Mouse (Mus musculus) forebrain, postnatal 0 days (tissue): Measurements from ENCODE around the gene Msi1. TPM values are rescaled to one million over a fixed set of nuclear protein-coding genes. Genes with fewer than 3 reads are reported as not detected.

ENCODE experiments used
- ATAC-seq: fragments of 200-750 bp; cut with Nextera tagmentation; 2 replicates; pipeline ENCODE4 v1.8.0; 2017; ENCODE audit warnings: mild to moderate bottlenecking, moderate library complexity
- DNase-seq: peaks from one replicate; pipeline ENCODE4 v3.0.0-alpha.2; 2015
- H3K27ac ChIP-seq: fragments of 300-500 bp; sonication (generic); 2 replicates; pipeline ENCODE4 v1.5.1; 2014; ENCODE audit warnings: low read depth, mild to moderate bottlenecking, antibody characterized with exemption, low read length, moderate library complexity, mixed read lengths
- H3K27me3 ChIP-seq: fragments of 300-500 bp; sonication (generic); 2 replicates; pipeline ENCODE4 v1.6.1; 2014; ENCODE audit warnings: mild to moderate bottlenecking, low read length, mixed read lengths; ENCODE audit not compliant: insufficient read depth
- H3K36me3 ChIP-seq: fragments of 300-500 bp; sonication (generic); 2 replicates; pipeline ENCODE4 v1.6.1; 2014; ENCODE audit warnings: mild to moderate bottlenecking, moderate library complexity; ENCODE audit not compliant: insufficient read depth
- H3K4me1 ChIP-seq: fragments of 300-500 bp; sonication (generic); 2 replicates; pipeline ENCODE4 v1.6.1; 2014; ENCODE audit warnings: antibody characterized with exemption; ENCODE audit not compliant: insufficient read depth
- H3K4me2 ChIP-seq: fragments of 300-500 bp; sonication (generic); 2 replicates; pipeline ENCODE4 v1.6.1; 2014; ENCODE audit warnings: low read depth, mild to moderate bottlenecking, moderate library complexity
- H3K4me3 ChIP-seq: fragments of 300-500 bp; sonication (generic); 2 replicates; pipeline ENCODE4 v1.5.1; 2014; ENCODE audit warnings: low read depth, low read length, mixed read lengths
- H3K9ac ChIP-seq: fragments of 300-500 bp; sonication (generic); 2 replicates; pipeline ENCODE4 v1.6.1; 2014; ENCODE audit warnings: mild to moderate bottlenecking
- H3K9me3 ChIP-seq: fragments of 300-500 bp; sonication (generic); 2 replicates; pipeline ENCODE4 v1.6.1; 2016; ENCODE audit warnings: low read length
- CTCF ChIP-seq: sonication (generic); IDR thresholded peaks from 2 replicates; pipeline ENCODE4 v1.5.1; 2016; ENCODE audit warnings: antibody characterized with exemption, control low read depth, low read depth
- WGBS: fragments of 180-500 bp; shearing (Covaris S2); extraction: QIAGEN DNeasy Blood & Tissue Kit; methylation state at CpG from one replicate; pipeline ENCODE4 v1.1.7; 2014; 5-methylcytosine and 5-hydroxymethylcytosine counted together
- polyA plus RNA-seq: library from polyadenylated mRNA; unstranded; fragments of >200 nt; fragmentation: Nextera tagmentation; extraction: Ambion mirVana; gene quantifications from 2 replicates; pipeline ENCODE4 v1.2.1, GENCODE M21; 2015
- total RNA-seq: library from RNA; depleted of rRNA; stranded (reverse); fragments of >200 nt; gene quantifications from 2 replicates; pipeline ENCODE4 v1.2.3, GENCODE M21; 2014

Msi1 gene
- total and polyA plus RNA-seq, 2 experiments from 2014 or later, result 49.9 to 65.9 TPM

DNA sequence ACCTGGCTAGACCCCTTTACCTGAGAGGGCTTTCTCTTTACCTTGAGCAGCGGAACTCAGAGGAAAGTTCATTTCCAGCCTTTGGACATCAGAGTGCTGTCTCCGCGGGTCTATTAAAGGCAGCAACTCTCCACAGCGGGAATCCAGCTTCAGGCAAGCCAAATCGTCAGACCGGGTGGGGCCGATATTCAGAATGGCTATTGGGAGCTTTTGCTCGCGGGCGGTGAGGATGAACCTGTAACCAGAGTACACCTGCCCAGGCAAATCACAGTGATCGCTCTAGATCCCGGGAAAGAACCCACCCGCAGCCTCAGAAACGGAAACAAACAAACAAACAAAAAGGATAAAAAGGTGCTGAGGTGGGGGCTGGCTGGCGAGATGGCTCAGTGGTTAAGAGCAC, 50.2 kb downstream of the Msi1 start:
- no peak for ATAC-seq
- TF ChIP-seq CTCF, result no peak
- peaks cover 13% of the 10 kb centered on the region for H3K4me1 ChIP-seq
- no peaks in the 10 kb centered on the region for H3K9me3 ChIP-seq
- no peak overlapping the region for H3K9ac ChIP-seq
- H3K27me3 ChIP-seq, result no peaks in the 10 kb centered on the region
- no peak overlapping the region for H3K4me3 ChIP-seq
- H3K27ac ChIP-seq, result no peak overlapping the region
- no peak for DNase-seq
- 0 out of 2 replicates have a peak overlapping the region, but pooled peaks have one; percentile 41 for H3K4me2 ChIP-seq
- H3K36me3 ChIP-seq, result no peaks in the 10 kb centered on the region
- 45% methylated on average over 15 of the region's 15 CpGs for WGBS

DNA sequence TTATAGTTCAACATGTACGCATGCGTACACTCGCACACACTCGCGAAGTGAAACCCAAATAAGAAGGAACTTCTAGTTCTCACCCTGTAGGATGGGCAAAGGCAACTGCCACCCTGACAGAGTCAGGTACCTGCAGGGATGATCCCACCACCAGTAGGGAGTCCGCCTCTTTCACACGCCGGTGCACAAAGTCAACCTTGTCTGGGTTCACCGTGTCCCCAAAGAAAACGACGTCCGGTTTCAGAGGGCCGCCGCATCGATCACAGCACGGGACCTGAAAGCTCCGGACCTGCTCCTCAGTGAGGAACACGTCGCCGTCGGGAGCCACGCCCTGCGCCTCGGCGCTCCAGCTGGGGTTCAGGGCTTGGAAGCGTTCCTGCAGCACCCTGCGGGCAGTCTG, 50.7 kb downstream of the Msi1 start:
- no peak overlapping the region for H3K9ac ChIP-seq
- H3K4me2 ChIP-seq, result peak overlapping the region; percentile 41
- no peaks in the 10 kb centered on the region for H3K36me3 ChIP-seq
- WGBS, result 18% methylated on average over 27 of the region's 27 CpGs
- ATAC-seq (no peak), DNase-seq (no peak)
- peak overlapping the region; percentile 11; the same call in 1 of the 2 replicates for H3K4me3 ChIP-seq
- peaks cover 12% of the 10 kb centered on the region for H3K4me1 ChIP-seq
- no peaks in the 10 kb centered on the region for H3K9me3 ChIP-seq
- no peak overlapping the region for H3K27ac ChIP-seq
- H3K27me3 ChIP-seq, result no peaks in the 10 kb centered on the region
- no peak for TF ChIP-seq CTCF

DNA sequence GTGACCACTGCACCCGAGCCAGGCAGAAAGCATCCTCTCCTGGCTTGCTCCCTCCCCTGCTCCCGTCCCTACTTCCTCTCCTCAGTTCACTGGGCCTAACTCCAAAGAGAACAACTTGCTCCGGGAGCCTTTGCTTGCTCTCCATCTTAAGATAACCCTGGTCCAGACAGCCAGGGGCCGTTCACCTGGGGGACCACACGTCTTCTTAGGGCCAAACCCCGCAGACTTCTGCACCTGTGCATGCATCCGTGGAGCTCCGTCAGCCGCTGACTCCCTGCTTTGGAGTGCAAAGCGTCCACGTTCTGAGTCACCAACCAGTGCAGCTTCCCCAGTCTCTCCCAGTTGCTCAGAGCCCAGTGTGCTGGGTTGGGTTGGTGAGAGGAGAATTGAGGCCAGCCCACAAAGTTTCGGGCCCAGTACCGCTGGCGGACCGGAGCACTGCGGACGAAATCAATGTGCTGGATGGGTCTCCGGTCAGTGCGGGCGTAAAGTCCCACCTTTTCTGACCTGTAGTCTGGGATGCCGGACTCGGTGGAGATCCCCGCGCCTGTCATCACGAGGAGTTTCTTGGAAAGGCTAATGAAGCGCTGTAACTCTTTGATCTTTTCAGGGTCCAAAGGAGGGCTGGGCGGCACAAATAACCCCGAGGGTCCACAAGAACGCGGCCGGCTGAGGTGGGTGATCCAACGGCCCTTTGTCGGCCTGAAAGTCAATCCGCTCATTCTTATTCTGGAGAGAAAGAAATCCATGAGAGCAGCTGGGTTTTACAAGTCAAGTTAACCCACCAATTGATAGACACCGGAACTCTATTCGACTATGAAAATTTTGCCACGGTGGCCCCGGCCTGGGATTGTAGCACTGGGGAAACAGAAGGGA, 53.2 kb downstream of the Msi1 start:
- H3K9me3 ChIP-seq, result no peaks in the 10 kb centered on the region
- 32% methylated on average over 38 of the region's 38 CpGs for WGBS
- H3K27ac ChIP-seq, result no peak overlapping the region
- peaks cover 5% of the 10 kb centered on the region; the same call in 1 of the 2 replicates for H3K4me1 ChIP-seq
- H3K27me3 ChIP-seq, result no peaks in the 10 kb centered on the region
- peak overlapping the region; percentile 41 for H3K4me2 ChIP-seq
- H3K9ac ChIP-seq, result no peak overlapping the region
- ATAC-seq, result no peak
- TF ChIP-seq CTCF, result no peak
- no peaks in the 10 kb centered on the region for H3K36me3 ChIP-seq
- no peak for DNase-seq
- H3K4me3 ChIP-seq, result no peak overlapping the region

DNA sequence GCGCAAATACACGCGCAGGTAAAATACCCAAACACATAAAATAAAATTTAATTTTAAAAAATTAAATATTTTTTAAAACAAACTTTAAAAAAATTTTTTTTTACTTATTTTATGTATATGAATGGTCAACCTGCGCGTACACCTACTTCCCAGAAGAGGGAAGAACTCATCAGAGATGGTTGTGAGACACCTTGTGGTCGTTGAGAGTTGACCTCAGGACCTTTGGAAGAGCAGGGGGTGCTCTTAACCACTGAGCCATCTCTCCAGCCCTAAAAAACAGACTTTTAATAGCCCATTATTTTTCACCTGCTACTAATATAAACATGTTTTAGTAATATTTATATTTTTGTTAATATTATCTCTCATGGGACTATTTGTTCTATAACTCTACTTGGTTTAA, 54.0 kb downstream of the Msi1 start:
- no peak for ATAC-seq
- 43% methylated on average over 6 of the region's 6 CpGs for WGBS
- no peak overlapping the region for H3K4me2 ChIP-seq
- peaks cover 5% of the 10 kb centered on the region for H3K4me1 ChIP-seq
- no peak overlapping the region for H3K9ac ChIP-seq
- H3K9me3 ChIP-seq, result no peaks in the 10 kb centered on the region
- no peak for DNase-seq
- no peaks in the 10 kb centered on the region for H3K36me3 ChIP-seq
- no peak overlapping the region for H3K27ac ChIP-seq
- TF ChIP-seq CTCF, result peak; percentile 22; the same call in 1 of the 2 replicates
- H3K4me3 ChIP-seq, result no peak overlapping the region
- H3K27me3 ChIP-seq, result no peaks in the 10 kb centered on the region

DNA sequence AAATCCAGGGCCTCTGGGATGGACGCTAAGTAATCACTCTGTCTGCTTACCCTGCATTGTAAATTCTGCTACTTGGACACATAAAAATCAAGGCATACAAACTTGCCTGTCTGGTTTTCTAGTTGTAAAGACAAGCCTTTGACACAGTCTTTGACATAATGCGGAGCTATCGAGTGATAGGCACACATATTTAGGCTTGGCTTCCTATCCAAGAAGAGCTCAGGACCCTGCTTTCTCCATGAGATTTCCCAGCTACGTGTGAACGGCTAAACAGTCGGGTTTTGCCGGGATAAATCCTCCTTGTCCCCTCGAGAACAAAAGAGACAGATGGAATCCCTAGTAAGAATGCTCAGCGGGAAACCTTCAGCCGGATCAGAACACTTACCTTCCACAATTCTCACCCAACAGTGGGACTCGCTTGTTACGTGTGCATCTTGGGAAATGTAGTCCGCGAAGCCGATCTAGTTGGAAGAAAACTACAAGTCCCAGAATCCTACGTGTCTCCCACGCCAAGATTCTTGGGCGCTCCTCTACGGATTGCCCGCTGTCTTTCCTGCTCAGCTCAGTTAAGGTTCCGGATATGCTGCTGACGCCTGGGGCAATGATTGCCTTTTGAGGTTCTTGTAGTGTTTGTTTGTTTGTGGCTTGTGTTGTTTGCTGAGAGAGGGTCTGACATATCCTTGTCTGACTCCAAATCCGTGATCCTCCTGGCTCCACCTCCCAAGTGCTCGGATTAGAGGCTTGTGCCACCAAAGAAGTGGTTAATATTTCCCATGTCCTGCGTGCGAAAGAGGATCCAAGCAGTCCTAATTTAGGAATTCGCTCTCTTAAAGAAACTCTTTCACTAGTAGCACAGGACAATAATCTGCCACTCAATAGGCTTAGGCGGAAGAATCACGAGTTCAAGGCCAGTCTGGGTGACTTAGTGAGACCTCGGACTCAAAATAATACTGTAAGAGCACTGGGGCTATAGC, 54.8 kb downstream of the Msi1 start, which contains the start of gene Sirt4:
Sirt4 (minus strand) TSS at position 779 of the 974 bp plus-strand sequence.
- no peaks in the 10 kb centered on the region for H3K27me3 ChIP-seq
- H3K9ac ChIP-seq, result peak within 1 kb of the TSS; percentile 50
- TF ChIP-seq CTCF, result no peak
- H3K36me3 ChIP-seq, result no peaks in the 10 kb centered on the region
- ATAC-seq, result peak; percentile 96
- H3K9me3 ChIP-seq, result no peaks in the 10 kb centered on the region
- 6% methylated on average over 30 of the region's 30 CpGs for WGBS
- peak; percentile 98 for DNase-seq
- H3K4me2 ChIP-seq, result peak within 1 kb of the TSS; percentile 49
- peak within 1 kb of the TSS; percentile 41 for H3K4me3 ChIP-seq
- H3K4me1 ChIP-seq, result peaks cover 5% of the 10 kb centered on the region
- peak within 1 kb of the TSS; percentile 79 for H3K27ac ChIP-seq

DNA sequence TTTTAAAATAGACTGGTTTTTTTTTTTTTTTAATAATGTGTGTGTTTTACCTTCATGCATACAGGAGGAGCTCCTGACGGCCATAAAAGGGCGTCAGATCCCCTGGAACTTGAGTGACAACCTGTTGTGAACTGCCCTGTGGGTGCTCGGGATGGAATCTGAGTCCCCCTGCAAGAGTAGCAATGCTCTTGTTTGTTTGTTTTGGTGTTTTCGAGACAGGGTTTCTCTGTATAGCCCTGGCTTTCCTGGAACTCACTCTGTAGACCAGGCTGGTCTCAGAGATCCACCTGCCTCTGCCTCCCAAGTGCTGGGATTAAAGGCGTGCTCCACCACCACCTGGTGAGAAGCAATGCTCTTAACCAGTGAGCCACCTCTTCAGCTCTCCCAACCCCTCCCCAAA, 55.6 kb downstream of the Msi1 start:
- DNase-seq (no peak), ATAC-seq (no peak)
- Histone ChIP-seq H3K27me3 (no peaks in the 10 kb centered on the region), H3K4me3 (peak overlapping the region; percentile 41; the same call in 1 of the 2 replicates), H3K9me3 (no peaks in the 10 kb centered on the region), H3K9ac (peak overlapping the region; percentile 50; the same call in 1 of the 2 replicates), H3K36me3 (no peaks in the 10 kb centered on the region), H3K27ac (peak overlapping the region; percentile 75; the same call in 1 of the 2 replicates), H3K4me2 (peak overlapping the region; percentile 49), H3K4me1 (peaks cover 5% of the 10 kb centered on the region)
- no peak for TF ChIP-seq CTCF
- 74% methylated on average over 5 of the region's 5 CpGs for WGBS
